Mouse (Mus musculus) inflammation-experienced regulatory T-cells, adult 6 months (primary cell): ENCODE measurements at regions not wholly inside any gene's neighbourhood (a gene's known extent, or its start where the extent isn't known, plus 50 kb on each side); places are given as distances from the start of the nearest gene placed in this dataset.

Source experiments
- ATAC-seq: one replicate; pipeline ENCODE4 v1.8.0; 2017

DNA sequence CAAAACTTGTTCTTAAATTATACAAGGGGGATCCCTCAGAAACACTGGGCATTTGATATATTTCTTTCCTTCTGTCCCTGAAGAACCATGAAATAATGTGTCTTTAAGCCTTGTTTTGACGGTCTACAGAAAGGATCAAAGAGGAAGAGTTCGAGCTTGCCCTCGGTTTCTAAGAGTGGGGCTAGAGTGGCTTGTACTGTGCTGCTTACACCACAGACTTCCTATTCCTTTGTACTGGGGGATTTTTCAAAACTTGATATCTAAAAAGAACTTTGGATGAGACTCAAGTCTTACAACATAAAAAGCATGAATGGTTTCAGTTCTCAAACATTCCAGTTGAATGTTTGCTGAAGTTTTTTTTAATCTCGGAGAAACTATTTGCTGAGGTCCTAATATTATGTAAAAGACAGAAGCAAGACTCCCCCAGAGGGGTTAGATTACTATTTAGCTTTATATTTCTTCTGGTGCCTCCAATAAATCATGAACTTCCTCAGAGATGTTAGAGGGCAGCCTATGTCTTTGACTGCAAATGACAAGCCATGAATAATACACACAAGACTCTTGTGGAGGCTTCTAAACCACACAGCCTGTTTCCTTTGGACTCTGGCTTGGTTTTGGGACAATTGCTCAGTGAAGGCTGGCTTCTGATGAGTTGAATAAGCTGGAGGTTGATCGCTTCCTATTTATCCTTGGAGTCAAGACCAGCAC is 352.0 kb upstream of the Smim15 start:
- ATAC-seq = no peak

- no peak for ATAC-seq
These were observed 355.3 kb upstream of the Smim15 start for GRCm38 (mm10) chr13:107688972-107689371.

- ATAC-seq = no peak
These were observed 359.0 kb upstream of the Smim15 start for GRCm38 (mm10) chr13:107685231-107685630.

DNA sequence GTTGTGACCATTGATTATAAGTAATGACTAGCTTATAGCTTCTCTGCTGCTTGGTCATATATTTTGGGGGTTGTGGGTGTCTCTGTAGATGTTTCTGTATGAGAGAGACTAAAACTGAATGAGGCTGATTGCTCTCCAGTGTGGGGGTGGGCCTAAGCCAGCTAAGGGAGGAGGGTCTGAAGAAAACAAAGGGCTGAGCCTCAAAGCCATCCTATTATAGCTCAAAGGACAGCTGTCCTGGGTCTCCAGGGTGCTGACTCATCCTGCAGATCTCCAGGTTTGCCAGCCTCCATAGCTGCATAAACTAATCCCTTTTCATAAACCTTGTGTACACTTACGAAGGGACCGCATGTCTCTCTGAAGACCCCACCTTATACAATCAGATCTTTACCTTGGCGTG is 360.3 kb upstream of the Smim15 start:
- ATAC-seq = no peak

- ATAC-seq = no peak
These were observed 362.5 kb upstream of the Smim15 start for GRCm38 (mm10) chr13:107681719-107682118.

DNA sequence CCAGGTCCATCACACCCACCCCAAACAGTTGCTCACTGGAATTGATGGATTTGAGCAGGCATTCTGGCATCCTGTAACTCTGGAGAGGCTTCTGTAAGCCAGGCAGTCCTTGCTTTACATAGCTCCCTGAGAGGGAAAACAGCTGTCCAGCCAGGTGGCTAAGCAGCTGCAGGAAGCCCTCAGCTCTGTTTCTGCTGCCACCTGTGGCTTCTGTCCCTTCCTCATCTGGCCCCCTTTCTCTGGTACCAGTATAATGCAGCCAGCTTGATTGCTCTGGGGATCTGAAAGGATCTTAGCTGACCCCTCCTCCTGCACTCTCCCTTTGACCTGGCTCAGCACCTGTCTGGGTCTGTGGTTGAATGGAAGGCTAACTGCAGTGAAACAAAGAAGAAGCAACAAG is 365.4 kb upstream of the Smim15 start:
- no peak for ATAC-seq

DNA sequence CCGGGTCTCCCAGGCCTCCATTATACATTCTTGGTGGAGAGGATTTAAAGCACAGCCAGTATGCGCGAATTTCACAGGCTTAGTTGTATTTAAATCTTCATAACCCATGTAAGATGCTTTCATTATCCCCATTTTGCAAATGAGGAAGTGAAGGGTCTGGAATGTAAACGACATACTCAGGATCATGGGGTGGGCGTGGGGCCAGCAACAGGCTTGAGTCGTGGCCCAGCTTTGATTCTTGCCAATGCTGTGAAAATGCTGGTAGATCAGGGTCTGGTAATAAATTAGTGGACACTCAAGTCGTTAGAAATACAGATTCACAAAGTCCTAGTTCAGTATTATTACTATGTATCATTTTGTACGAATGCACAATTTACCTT is 367.2 kb upstream of the Smim15 start:
- no peak for ATAC-seq

DNA sequence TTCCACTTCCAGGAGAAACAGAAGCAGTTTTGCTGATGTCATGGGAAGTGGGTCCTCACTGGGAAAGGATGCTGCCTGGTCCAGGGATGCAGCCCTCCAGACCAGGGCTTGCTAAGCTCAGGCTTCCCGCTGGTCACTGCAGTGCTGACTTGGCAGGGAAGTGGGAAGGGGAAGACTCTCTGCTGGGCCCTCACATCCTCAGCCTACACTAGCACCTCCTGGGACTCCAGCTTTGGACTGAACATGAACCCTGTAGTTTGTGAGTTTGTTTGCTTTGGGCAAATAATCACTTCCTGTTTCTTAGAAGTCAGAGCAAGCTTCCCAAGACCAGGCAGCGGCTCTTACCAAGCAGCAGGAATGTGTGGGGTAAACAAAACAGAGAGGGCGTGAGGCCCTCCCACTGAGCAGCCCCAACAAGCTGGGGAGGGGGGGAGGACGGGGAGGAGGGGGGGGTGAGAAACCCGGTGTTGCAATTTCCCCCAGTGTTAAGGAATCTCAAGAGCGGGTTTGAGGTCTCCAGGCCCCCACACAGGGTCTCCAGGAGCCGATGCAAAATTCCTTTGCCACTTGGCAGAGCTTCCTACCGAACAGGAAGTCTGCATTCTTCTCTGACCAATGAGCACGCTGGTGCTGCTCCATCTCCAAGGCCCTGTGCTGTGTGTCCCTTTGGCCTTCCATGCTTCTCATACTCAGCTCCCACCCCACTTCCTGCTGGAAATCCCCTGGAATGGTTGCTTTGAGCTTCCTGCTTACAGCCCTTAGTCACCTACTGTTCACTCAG is 367.7 kb upstream of the Smim15 start:
- no peak for ATAC-seq

GRCm38 (mm10) chr13:107672166-107672565 is 372.1 kb upstream of the Smim15 start:
- ATAC-seq = no peak

GRCm38 (mm10) chr13:107668509-107668908 is 375.7 kb upstream of the Smim15 start:
- ATAC-seq = no peak

- ATAC-seq = no peak
These were observed 378.5 kb upstream of the Smim15 start for GRCm38 (mm10) chr13:107665775-107666174.

DNA sequence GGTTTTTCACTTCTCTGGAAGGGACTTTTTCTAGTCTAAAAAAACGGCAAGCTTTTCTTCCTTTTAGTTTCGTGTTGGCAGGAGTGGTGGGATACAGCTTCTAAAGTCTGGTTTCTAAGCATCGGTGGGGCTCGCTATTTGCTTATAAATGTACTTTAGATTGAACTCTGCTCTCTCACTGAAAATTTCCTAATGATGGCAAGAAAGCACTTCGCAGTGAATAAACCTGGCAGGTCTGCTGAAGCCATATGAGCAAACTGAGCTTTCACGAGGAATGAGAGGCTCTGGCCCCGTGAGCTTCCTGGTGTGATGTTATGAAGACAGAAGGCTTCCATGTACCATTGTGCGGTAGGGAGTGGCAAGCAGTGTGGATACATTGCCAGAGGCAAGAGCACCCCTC is 380.0 kb upstream of the Smim15 start:
- no peak for ATAC-seq

GRCm38 (mm10) chr13:107663745-107664144 is 380.5 kb upstream of the Smim15 start:
- ATAC-seq = no peak

DNA sequence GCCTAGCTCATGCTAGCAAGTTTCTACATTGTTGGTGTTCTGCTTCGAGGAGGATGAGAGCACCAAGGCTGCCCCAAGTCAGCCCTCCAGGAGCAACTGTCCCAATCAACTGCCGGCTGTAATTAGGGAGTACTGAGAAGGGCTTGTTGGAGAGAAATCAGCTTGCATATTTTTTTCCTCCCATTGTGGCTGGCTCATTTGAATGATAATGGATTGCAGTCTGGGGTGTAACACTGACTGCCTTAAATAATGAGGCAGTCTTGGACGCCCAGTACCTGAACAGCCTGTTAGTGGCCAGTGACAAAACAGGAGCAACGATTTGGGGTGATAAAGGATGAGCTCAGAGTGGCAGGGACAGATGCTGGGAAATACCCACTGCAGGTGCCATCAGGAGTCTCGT is 382.8 kb upstream of the Smim15 start:
- ATAC-seq = no peak

DNA sequence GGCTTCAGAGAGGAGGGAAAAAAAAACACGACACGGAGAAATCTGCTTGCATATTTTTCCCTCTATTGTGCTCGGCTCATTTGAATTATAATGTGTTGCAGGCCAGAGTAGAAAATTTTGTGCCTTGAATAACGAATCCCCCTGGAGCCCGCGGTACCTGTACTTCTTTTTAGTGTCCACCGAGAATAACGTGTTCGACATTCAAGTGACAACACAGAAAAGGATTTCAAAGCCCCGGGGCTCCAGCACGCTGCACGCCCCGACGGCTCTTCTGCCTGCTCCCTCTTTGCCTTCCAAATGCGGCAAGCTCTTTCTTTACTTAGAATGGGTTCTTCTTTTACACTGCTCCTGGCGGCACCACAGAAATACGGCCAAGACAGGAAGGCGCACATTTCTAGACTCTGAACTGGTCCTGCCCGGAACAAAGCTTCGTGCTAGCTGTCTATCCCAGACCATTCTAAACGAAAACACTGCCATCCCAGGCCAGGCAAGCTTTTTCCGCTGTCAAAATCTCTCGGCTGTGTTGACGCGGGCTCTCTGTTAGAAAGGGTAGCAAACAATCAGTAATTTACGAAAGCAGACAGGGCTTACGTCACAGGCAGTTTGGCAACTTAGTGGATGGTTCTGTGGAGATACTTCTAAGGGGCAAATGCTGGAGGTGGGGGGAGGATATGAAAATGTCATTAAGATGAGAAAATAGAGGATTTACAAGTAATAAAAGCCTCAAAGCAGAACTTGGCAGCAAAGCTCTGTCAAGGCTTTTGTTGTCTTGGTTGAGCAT is 398.2 kb upstream of the Smim15 start:
- ATAC-seq = no peak

DNA sequence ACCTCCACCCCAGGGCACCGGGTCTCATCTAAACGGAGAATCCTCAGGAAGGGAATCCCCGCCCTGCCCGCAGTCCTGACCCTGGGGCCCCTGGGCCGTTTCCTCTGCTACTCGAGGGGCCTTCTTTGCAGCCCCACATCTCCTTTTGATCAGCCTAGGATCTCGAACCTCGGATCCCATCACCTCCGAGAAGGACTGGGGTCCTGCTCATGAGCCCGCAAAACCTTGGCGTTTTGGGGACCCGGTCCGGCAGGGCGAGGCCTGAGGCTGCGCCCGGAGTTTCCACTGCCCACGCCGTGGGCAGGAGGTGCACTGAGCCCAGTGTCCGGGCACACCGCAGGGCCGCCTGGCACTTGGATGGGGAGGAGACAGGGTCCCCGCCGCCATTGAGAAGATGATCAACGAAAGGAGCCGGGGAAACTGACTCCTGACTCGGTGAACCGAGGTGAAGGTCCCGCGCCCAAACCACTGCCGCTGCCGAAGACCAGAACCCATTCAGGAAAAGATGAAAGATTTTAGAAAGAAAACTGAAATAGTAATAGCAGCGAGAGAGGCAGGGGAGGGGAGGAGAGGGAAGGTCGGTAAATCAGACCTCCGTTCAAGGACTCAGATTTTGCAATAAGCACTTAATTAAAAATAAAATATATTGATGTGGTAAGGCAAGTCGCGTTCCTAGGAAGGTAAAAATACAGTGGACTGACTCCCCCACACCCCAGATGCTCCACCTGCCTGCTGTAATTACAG is 399.0 kb upstream of the Smim15 start:
- ATAC-seq = no peak

- no peak for ATAC-seq
These were observed 399.5 kb upstream of the Smim15 start for GRCm38 (mm10) chr13:107644705-107645104.

- no peak for ATAC-seq
These were observed 402.2 kb upstream of the Smim15 start for GRCm38 (mm10) chr13:107641926-107642657.

- no peak for ATAC-seq
These were observed 404.6 kb upstream of the Smim15 start for GRCm38 (mm10) chr13:107639620-107640019.

- ATAC-seq = no peak
These were observed 407.0 kb upstream of the Smim15 start for GRCm38 (mm10) chr13:107637269-107637668.

- no peak for ATAC-seq
These were observed 409.1 kb upstream of the Smim15 start for GRCm38 (mm10) chr13:107635114-107635513.

DNA sequence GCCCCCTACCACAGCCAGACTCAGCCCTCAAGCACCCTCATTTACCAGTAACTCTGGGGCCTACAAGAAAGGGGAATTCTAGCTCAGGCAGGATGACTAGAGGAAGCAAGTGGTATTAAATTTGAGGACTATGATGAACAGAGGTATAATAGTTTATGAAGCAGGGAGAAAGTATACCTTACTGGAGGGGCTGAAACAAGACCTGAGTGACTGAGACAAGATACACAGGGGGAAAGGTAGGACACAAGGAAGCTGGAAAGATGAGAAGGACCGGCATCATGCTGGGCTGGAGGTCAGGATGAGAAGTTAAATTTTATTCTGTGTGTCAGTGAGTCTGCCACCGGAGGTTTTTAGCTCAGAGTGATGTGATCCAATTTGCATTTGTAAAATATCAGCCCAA is 417.2 kb upstream of the Smim15 start:
- no peak for ATAC-seq
